Mouse (Mus musculus): ENCODE results near the gene Lat.

The Lat gene

DNA sequence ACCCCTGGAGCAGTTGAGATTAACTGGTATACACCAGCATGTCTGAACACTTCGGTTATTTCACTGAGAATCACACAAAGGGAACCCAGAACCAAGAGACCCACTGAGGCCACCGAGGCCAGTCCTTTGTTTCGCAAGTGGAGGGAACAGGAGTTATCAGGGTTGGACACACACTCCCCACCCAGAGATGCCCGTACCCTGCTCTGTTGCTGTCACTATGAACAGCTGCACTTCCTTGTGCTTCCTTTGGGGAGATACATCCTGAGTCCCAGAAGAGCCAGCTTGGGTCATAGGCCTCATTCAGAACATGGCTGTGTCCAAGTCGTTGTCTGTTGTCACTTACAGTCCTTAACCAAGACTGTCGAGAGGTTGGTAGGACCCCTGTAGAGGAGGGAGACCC lies 6.3 kb downstream of the Lat start:
- DNase-seq = no peak

DNA sequence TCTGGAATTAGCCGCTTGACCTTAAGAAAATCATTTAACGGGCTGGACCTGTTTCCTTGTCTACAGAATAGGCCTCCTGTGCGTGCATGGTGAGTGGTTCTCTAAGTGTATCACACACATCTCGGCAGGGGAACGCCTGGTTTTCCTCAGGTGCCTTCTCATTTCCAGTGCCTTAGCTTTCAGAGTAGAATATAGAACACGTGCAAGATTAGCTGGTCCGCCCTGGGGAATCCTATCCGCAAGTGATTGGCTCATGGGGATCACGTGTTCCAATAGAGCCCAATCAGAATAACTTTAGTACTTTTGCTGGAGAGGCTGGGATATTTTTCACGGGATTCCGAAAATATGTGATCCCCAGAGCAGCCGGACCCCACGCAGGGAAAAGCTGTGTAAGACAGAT lies 10.3 kb downstream of the Lat start:
- no peak for DNase-seq

DNA sequence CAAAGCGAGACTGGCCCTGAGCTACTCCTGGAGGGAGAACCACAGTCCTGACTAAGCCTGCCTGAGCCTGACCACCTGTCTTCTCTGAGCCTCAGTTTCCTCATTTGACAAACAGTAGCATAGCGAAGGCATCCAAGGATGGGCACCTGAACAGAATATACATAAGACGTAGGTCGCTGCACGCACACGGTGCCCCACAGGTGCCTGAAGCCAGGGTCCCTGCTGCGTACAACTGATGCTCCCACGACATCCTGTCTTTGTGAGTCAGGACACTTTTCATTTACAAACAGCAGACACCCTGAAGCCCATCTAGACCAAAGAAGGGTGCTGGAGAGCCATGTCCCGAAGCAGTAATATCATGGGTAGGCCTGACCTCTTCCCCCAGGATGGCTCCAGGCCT lies 11.0 kb downstream of the Lat start:
- DNase-seq = no peak

DNA sequence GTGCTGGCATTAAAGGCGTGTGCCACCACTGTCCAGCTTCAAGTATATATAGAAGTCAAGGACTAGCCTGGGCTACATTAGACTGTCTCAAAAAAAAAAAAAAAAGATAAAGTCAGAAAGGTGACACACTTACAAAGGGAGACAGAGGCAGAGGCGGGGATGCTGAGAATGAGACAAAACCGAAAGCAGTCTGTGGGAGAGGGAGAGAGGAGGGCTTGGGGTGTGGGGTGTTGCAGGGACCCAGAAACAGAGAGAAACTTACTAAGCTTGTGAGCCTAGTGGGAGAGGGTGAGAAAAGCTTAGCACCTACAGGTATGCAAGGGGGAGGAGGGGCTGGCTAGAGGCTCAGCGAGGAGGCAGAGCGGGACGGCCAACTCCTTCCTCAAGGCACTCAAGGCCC lies 11.5 kb downstream of the Lat start:
- DNase-seq = no peak

DNA sequence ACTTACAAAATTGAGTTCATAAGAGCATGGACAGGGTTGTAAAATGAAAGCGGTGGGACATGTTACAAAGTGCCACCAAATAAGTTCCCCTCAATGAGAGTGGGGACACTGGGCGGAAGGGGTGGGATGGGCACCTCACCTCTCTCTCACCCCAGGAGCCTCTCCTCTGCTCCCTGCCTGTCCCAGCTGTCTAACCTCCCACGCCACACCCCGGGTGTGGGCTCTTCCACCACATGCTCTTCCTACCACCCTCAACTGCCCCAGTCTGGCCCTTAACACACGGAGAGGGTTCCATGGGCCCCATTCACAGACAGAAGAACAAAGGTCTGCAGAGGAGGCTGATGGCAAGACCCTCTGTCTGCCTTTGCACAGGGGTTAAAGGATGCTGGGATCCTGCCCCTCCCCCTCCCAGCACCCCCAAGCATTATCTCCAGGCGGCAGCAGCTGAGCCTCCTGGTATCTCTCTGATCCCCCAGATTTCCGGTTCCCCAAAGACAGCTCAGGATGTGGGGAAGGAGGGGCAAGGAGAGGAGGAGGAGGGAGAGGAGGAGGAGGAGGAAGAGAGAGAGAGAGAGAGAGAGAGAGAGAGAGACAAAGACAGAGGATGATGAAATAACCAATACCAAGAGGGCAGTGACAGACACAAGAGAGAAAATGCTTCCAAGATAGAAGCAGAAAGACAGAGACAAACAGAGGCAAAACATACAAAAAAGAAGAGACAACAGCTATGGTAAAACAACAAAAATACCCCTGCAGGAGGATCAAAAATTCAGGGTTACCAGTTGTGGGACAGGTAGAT lies 12.4 kb downstream of the Lat start:
- no peak for DNase-seq

DNA sequence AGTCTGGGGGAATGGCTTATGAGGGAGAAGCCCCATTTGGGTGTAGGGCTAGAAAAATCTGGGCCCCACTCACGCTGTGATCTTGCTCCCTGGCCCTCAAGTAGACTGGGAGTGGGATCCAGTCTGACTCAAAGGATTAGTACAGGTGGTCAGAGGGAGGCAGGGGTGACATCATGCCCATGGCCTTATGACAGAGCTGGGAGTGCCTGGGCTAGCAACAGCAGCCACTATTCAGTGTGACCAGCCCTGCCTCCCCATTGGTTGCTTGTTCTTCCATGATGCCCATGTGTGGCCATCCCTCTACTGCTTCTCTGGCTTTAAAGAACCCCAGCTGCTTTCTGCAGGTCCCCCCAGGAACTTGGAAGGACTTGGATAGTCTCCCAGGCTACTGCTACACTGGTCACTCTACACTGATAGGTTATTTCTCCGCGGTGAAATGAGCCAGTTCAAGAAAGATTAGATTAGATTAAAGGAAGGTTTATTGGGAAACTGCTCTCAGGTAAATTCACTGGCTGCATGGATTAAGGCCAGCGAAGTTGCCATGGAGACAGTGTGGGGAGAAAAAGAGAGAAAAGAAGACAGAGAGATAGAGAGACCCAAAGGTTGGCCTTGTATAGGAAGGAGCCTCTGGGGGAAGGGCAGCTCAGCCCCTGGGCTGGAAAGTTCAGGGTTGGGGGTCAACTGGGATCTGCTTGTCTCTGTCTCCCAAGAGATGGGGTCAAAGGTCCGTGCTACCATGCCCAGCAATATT lies 13.3 kb downstream of the Lat start:
- DNase-seq = peak; percentile 17

DNA sequence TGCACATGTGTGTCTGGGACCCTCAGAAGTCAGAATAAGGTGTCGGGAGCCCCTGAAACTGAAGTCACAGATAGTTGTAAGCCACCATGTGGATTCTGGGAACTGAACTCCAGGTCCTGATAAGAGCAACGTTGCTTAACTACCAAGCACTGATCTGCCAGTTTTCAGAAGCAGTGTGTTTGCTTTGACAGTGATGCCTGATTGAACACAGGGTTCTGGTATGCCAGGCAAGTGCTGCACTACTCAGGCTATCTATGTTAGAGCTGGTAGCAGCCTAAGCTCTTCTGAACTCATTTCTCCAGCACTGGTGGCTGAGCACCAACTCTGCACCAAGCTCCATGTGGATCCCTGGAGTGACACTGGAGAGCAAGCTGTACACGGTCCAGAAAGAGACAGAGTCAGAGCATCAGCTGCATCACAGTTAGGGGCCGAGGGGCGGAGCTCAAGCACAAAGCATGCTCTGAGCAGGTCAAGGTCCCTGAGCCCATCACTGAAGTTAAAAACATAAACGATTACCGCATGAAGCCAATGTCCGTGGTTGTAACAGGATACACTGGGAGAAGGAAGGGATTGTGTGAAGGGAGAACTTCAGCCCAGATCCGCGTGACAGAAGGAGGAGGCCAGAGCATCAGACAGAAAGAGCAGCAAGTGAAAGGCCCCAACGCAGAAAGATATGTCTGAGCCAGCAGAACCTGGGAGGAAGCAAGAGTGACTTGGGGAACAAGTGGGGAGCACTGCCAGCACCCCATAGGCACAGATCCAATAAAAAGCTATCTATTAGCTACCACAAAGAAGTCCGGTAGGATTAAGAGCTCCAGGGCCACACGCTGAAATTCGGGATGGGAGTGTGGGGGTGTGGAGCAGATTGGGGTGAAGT lies 14.4 kb downstream of the Lat start:
- no peak for DNase-seq

DNA sequence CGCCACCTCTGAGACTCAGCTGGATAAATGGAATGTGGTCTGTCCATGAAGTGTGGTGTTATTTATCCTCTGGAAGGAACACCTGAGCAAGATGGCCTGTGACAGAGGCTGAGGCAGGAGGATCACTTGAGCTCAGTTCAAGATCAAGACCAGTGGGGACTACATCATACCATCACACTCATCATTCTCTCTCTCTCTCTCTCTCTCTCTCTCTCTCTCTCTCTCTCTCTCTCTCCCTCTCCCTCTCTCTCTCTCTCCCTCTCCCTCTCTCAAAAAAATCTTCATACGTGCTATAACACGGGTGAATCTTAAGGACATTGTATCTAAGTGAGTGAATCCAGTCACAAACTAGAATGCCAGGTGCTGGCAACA lies 15.4 kb downstream of the Lat start:
- no peak for DNase-seq

DNA sequence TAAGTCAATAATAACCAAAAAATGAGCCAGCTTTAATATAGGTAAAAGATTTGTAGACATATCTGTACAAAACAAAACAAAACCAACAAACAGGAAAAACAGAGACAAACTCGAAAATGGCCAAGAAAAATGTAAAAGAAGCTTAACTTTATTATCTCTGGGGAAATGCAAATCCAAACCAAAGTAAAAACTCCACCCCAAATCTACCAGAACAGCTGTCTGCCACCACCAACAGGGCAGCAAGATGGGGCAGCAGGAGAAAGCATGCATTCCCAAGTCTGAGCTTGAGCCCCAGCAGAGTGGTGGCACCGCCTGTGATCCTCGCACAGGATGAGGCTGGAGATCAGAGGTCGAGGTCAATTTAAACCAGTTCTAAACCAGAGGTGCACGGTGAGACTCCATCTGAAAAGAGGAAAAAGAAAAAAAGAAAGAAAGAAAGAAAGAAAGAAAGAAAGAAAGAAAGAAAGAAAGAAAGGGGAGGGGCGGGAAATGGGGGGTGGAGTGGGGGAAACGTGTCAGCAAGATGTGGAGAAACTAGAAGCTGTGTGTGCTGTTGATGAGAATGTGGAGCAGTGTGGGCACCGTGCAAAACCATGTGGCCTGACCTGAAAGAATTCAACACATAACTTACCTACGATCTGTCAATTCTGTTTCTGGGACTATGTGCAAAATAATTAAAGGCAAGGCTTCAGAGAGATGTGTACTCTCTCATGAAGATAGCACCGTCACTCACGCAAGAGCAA lies 15.9 kb downstream of the Lat start:
- no peak for DNase-seq

DNA sequence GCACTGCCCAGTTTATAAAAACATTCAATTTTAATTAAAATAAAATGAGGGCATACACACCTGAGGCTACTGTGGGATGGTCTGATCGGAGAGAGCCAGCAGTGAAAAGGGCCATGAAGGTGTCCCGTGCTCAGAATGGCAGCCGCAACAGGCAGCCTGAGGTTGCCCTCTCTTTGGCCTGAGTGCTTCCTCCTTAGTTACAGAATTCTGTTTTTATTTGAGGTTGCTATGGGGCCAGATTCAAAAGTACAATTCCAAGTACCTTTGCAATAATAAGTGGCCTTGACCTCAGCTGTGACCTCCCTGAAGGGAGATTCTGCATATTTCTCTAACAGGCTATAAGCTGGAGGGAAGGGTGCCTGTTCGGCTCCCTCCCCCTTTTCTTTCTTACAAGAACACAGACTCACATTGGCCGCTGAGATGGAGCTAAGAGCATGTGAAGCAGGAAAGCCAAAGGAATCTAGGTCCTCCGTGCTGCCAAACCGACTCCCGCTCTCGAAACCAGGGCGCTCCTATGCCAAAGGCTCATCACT lies 17.9 kb downstream of the Lat start:
- DNase-seq = no peak

DNA sequence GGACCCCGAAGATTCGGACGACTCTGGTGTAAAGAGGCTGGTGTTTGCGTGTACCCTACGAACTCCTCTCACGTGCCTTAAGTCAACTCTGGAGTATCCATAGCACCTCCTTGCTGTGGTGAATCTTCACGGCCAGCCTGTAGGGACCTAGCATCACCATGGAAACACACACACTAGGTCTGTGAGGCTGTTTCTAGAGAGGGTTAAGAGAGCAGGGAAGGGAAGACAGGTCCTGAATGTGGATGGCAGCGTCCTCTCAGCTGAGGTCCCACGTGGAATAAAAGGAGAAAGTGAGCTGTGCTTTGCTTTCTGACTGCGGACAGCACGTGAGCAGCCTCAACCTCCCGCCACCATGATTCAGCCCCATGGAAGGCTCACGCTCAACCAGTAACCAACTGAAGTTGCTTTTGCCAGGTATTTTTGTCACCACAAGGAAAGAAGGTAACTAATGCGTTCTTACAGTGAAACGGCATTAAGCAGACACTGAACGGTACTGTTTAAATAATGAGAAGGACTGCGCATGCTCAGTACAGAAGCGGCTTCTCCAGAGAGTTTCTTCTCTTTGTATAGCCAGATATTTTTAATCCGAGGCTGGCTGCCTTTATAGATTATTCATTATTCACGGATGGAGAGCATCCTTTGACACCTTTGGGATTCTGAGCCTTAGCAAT lies 18.5 kb downstream of the Lat start:
- no peak for DNase-seq

DNA sequence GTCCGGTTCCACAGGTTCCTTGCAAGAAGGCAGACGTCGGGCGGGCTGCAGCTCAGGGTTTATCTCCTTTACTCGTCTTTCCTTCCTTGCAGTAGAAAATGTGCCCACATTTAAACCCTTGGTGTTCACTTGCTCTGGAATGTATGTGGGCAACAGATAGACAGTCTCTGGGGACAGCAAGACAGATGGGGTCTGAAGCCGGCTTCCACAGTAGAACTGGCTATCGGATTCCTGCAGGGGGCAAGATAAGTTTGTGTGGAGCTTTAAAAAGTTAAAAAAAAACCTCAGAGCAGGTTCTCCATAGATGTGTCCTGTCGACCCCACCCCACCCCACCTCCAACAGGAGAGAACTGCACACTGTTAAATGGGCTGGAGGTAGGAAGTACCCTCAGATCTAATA lies 21.1 kb downstream of the Lat start:
- no peak for DNase-seq

DNA sequence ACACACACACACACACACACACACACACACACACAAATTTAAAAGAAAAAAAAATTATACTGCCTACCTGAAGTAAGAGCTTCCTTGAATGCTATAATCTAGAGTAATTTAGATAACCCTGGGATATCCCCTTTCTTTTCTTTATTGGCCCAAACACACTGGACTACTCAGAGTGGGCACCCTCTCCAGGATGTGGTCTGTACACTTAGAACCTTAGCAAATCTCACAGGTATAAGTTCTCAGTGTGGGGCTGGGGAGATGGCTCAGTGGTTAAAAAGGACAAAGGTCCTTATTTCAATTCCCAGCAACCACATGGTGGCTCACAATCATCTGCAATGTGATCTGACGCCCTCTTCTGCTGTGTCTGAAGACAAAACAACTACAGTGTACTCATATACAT lies 22.3 kb downstream of the Lat start:
- DNase-seq = no peak

DNA sequence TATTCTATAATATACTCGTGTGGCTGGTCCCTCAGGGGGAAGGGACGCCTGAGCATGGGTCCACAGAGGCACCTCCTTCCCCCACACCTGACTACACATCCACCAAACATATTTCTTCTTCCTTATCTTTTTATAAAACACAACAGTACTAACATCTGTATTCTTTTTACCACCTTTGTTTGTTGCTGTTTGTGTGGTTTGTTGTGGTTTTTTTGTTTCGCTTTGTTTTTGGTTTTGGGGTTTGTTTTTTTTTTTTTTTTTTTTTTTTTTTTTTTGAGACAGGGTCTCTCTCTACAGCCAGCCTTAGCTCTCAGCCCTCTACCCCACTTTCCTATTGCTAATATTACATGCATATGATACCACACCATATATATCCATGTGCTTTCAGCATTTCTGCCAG lies 23.4 kb downstream of the Lat start:
- no peak for DNase-seq

DNA sequence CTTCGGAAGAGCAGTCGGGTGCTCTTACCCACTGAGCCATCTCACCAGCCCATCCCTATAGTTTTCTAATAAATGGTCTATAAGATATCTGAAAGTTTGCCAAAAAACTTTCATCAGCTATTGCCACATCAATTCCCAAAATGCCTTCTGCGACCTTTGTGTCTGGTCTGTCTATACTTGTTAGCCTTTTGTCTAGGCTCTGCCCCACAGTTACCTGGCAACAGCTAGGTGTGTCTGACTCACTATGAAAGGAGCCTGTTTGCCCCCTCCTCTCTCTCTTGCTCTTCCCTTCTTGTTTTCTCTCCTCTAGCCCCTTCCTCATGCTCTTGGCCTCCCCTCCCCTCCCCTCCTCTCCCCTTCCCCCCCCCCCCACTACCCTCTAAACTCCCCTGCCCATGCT lies 23.8 kb downstream of the Lat start:
- no peak for DNase-seq

DNA sequence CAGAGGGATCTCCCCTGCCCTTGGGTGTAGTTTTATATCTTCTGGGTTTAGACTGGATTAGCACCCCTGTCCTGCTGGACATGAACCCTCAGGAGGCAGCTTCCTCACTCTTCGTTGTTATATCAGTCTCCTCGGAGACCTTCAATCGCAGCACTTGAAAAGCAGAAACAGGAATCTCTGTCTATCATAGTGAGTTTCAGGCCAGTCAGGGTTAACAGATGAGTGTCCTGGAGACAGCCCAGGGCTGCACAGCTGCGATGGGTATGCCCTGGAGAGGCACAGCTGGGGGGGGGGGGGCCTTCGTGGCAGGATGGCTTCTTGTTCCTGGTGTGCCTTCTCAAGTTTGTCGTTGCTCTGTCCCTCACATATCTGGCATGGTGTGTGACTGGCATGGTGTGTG lies 28.5 kb downstream of the Lat start:
- no peak for DNase-seq

DNA sequence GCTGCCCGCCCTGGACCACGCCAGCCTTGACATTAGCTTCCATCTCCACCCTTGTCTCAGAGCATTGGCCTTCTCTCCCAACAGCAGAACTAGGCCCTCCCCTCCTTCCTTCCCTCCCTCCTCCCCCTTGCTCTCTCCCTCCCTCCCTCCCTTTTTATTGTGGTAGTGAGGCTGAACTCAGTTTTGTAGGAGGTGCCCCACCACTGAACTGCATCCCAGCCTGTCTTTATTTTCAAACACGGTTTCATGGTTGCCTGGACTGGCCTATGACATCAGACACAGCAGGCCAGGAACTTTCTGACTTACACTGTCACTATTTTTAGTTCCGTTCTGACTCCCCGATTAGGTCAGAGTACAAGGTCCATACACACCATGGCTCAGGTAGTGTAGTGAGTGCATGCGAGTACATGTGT lies 29.2 kb downstream of the Lat start:
- no peak for DNase-seq

DNA sequence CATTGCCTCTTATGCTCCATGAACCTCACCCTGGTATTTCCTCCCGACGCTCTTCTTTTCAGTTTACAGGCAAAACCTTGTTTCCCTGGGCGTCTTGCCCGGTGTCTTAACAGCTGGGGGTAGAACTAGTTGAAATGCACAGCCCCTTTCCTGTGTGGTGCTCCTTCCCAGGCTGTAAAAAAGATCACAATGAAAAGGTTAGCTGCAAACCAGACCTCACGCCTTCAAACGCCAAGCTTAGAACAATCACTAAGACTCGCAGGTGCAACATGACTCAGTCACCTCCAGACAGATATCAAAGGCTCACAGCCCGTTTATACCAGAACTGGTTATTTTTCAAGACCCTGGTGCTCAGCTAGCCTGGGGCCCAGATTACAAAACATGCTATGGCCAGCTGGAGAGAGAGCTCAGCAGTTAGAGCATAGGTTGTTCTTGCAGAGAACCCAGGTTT lies 29.8 kb downstream of the Lat start:
- DNase-seq = no peak

DNA sequence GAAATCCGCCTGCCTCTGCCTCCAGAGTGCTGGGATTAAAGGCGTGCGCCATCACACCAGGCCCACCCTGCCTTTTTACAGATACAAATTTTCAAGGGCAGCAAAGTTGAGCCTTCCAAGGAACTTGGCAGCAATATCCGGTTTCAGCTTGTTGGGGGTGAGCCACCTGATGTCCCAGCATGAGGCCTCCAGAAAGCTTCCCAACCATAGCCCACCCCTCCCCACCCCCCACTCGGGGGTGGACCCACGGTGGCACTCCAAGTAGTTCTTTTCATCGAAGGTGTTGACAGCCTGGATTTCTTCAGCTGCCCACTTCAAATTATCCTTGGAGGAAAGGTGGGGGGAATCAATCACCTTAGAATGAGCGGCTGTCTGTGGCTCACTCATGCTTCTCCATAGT lies 30.5 kb downstream of the Lat start:
- DNase-seq = no peak

DNA sequence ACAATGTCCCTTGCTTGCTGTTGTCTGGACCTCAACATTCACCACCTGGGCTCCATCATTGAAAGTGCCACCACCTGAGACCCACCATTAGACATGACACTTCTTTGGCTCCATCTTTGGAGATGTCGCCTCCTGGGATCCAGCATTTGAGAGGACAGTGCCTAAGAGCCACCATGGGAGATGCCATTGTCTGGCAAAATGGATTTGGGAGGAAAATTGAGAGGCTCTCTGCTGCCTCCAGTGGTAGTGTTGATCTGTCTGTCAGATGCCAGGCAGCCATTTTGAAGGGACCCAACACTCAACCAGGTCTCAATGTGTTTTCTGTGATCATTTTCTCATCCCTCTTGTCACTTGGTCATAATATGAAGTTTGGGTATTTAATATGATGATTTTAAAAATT lies 33.8 kb downstream of the Lat start:
- DNase-seq = no peak

DNA sequence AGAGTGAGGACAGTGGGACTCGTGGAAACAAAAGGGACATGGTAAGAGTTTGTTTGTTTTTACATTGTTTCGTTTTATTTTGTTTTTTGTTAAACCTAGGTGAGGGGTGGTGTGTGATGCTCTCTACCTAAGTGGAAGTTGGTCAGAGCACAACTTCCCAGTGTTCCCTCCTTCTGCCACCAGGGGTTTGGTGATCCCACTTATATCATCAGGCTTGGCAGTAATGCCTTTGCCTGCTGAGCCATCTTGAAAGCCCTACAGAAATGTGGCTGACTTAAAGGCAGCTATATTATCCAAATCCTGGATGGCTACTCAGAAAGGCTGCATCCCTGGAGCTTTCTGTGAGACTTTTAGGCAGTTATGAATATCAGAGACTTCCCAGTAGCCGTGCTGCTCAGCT lies 36.7 kb downstream of the Lat start:
- no peak for DNase-seq

DNA sequence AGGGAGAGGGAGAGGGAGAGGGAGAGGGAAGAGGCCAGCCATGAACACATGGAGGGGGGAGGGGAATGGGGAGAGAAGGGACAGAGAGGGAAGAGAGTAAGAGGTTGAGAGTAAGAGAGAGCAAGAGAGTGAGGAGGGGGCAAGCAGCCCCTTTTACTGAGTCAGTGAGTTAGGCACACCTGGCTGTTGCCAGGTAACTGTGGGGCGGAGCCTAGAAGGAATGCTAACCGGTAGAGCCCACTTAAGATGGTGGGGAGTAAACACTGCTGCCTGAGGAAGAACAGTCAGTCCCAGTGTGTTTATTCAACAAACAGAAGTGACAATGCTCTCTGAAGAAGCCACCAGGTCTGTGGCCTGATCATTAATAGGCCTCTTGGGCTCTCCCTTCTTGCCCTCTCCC lies 38.7 kb downstream of the Lat start:
- DNase-seq = no peak

Data from right cerebral cortex, postnatal 14 days (tissue).